Mouse (Mus musculus): ENCODE results near the gene Clnk.

- TF ChIP-seq CTCF (IDR thresholded peaks at IDR 0.05; ENCODE audit: borderline replicate concordance, control insufficient read depth, extremely low read depth, insufficient read depth, low read length, poor library complexity) (no peak), POLR2A (IDR thresholded peaks at IDR 0.05; ENCODE audit: control insufficient read depth, extremely low read depth, insufficient read depth, low read length, poor library complexity) (no peak)
Measured at GRCm38 (mm10) chr5:38827310-38827709, 49.3 kb downstream of the Clnk start.
